Mouse (Mus musculus) neural tube, embryonic 14.5 days (tissue): ENCODE data around the gene Rft1. TPM values are rescaled to one million over a fixed set of nuclear protein-coding genes. Genes with fewer than 3 reads are reported as not detected.
A peak's percentile ranks its signal among the peaks of the same experiment; 100 is the strongest.

ENCODE experiments used
- ATAC-seq: fragments of 200-750 bp; cut with Nextera tagmentation; 2 replicates; pipeline ENCODE4 v1.8.0; 2017; ENCODE audit warnings: low read depth, mild to moderate bottlenecking, moderate TSS enrichment, moderate library complexity
- H3K27ac ChIP-seq: fragments of 300-500 bp; sonication (generic); 2 replicates; pipeline ENCODE4 v1.5.1; 2014; ENCODE audit warnings: low read depth, mild to moderate bottlenecking, control low read depth, low read length, moderate library complexity, mixed read lengths
- H3K27me3 ChIP-seq: fragments of 300-500 bp; sonication (generic); 2 replicates; pipeline ENCODE4 v1.6.1; 2014; ENCODE audit warnings: low read length; ENCODE audit not compliant: control insufficient read depth, insufficient read depth
- H3K36me3 ChIP-seq: fragments of 300-500 bp; sonication (generic); 2 replicates; pipeline ENCODE4 v1.6.1; 2014; ENCODE audit warnings: low read length, mixed read lengths; ENCODE audit not compliant: control insufficient read depth, insufficient read depth
- H3K4me1 ChIP-seq: fragments of 300-500 bp; sonication (generic); 2 replicates; pipeline ENCODE4 v1.6.1; 2014; ENCODE audit warnings: low read length; ENCODE audit not compliant: control insufficient read depth, insufficient read depth
- H3K4me2 ChIP-seq: fragments of 300-500 bp; sonication (generic); 2 replicates; pipeline ENCODE4 v1.6.1; 2014; ENCODE audit warnings: mild to moderate bottlenecking, low read depth, low read length, control low read depth
- H3K4me3 ChIP-seq: fragments of 300-500 bp; sonication (generic); 2 replicates; pipeline ENCODE4 v1.5.1; 2014; ENCODE audit warnings: low read depth, low read length, control low read depth, mixed read lengths
- H3K9ac ChIP-seq: fragments of 300-500 bp; sonication (generic); replicated peaks from 2 replicates; pipeline ENCODE4 v1.6.1; 2014; ENCODE audit warnings: low read depth, mild to moderate bottlenecking, control low read depth, low read length, mixed read lengths
- H3K9me3 ChIP-seq: fragments of 300-500 bp; sonication (generic); 2 replicates; pipeline ENCODE4 v1.6.1; 2016; ENCODE audit warnings: low read length; ENCODE audit not compliant: control insufficient read depth
- WGBS: fragments of 180-500 bp; shearing (Covaris S2); extraction: QIAGEN DNeasy Blood & Tissue Kit; methylation state at CpG from one replicate; pipeline ENCODE4 v1.1.7; 2014; 5-methylcytosine and 5-hydroxymethylcytosine counted together
- polyA plus RNA-seq: library from polyadenylated mRNA; unstranded; fragments of >200 nt; fragmentation: Nextera tagmentation; extraction: Ambion mirVana; gene quantifications from 2 replicates; pipeline ENCODE4 v1.2.1, GENCODE M21; 2014

The Rft1 gene
- 7.6 and 9.1 TPM in 2 replicates for polyA plus RNA-seq

- H3K4me2 ChIP-seq = peak within 1 kb of the TSS; percentile 65
- 3% methylated on average over 38 of the region's 38 CpGs for WGBS
- peaks cover 4% of the 10 kb centered on the region; the same call in 1 of the 2 replicates for H3K4me1 ChIP-seq
- H3K27me3 ChIP-seq = no peaks in the 10 kb centered on the region
- H3K9ac ChIP-seq = peak within 1 kb of the TSS; percentile 95
- H3K4me3 ChIP-seq = peak within 1 kb of the TSS; percentile 92
- ATAC-seq = peak; percentile 94
- H3K36me3 ChIP-seq = no peaks in the 10 kb centered on the region
- H3K27ac ChIP-seq = peak within 1 kb of the TSS; percentile 81
- H3K9me3 ChIP-seq = no peaks in the 10 kb centered on the region
These were observed at the start of gene Rft1 for GRCm38 (mm10) chr14:30653943-30654659. Gene Rft1 (plus strand): TSS chr14:30654360.

GRCm38 (mm10) chr14:30606817-30607216, 47.3 kb upstream of the Rft1 start:
- H3K27me3 ChIP-seq = no peaks in the 10 kb centered on the region
- no peak for ATAC-seq
- no peaks in the 10 kb centered on the region for H3K4me1 ChIP-seq
- no peak overlapping the region for H3K27ac ChIP-seq
- H3K4me2 ChIP-seq = no peak overlapping the region
- H3K4me3 ChIP-seq = no peak overlapping the region
- H3K36me3 ChIP-seq = no peaks in the 10 kb centered on the region
- no peak overlapping the region for H3K9ac ChIP-seq
- H3K9me3 ChIP-seq = no peaks in the 10 kb centered on the region
- WGBS = 94% methylated on average over 5 of the region's 5 CpGs

GRCm38 (mm10) chr14:30607696-30608095, 46.5 kb upstream of the Rft1 start:
- Histone ChIP-seq H3K36me3 (no peaks in the 10 kb centered on the region), H3K4me3 (no peak overlapping the region), H3K4me1 (no peaks in the 10 kb centered on the region), H3K27me3 (no peaks in the 10 kb centered on the region), H3K9me3 (no peaks in the 10 kb centered on the region), H3K9ac (no peak overlapping the region), H3K27ac (no peak overlapping the region), H3K4me2 (no peak overlapping the region)
- 92% methylated on average over 4 of the region's 4 CpGs for WGBS
- no peak for ATAC-seq

GRCm38 (mm10) chr14:30608176-30608575, 46.0 kb upstream of the Rft1 start:
- no peaks in the 10 kb centered on the region for H3K4me1 ChIP-seq
- H3K27me3 ChIP-seq = no peaks in the 10 kb centered on the region
- no peak overlapping the region for H3K4me3 ChIP-seq
- no peaks in the 10 kb centered on the region for H3K36me3 ChIP-seq
- H3K27ac ChIP-seq = no peak overlapping the region
- no peaks in the 10 kb centered on the region for H3K9me3 ChIP-seq
- no peak for ATAC-seq
- H3K4me2 ChIP-seq = no peak overlapping the region
- no peak overlapping the region for H3K9ac ChIP-seq
- 91% methylated on average over 6 of the region's 6 CpGs for WGBS

- Histone ChIP-seq H3K4me2 (no peak overlapping the region), H3K36me3 (no peaks in the 10 kb centered on the region), H3K4me1 (no peaks in the 10 kb centered on the region), H3K27me3 (no peaks in the 10 kb centered on the region), H3K27ac (no peak overlapping the region), H3K9me3 (no peaks in the 10 kb centered on the region), H3K9ac (no peak overlapping the region), H3K4me3 (no peak overlapping the region)
- WGBS = 93% methylated on average over 3 of the region's 3 CpGs
- ATAC-seq = no peak
These were observed 44.7 kb upstream of the Rft1 start for GRCm38 (mm10) chr14:30609499-30609898.

GRCm38 (mm10) chr14:30610304-30610703, 43.9 kb upstream of the Rft1 start:
- no peak overlapping the region for H3K4me2 ChIP-seq
- H3K27ac ChIP-seq = no peak overlapping the region
- H3K4me3 ChIP-seq = no peak overlapping the region
- H3K4me1 ChIP-seq = no peaks in the 10 kb centered on the region
- no peak for ATAC-seq
- H3K9me3 ChIP-seq = no peaks in the 10 kb centered on the region
- H3K27me3 ChIP-seq = no peaks in the 10 kb centered on the region
- 90% methylated on average over 2 of the region's 2 CpGs for WGBS
- no peaks in the 10 kb centered on the region for H3K36me3 ChIP-seq
- H3K9ac ChIP-seq = no peak overlapping the region

- no peak overlapping the region for H3K4me3 ChIP-seq
- no peak overlapping the region for H3K27ac ChIP-seq
- 91% methylated on average over 3 of the region's 3 CpGs for WGBS
- H3K27me3 ChIP-seq = no peaks in the 10 kb centered on the region
- no peak overlapping the region for H3K9ac ChIP-seq
- H3K4me1 ChIP-seq = no peaks in the 10 kb centered on the region
- no peaks in the 10 kb centered on the region for H3K9me3 ChIP-seq
- no peak for ATAC-seq
- no peaks in the 10 kb centered on the region for H3K36me3 ChIP-seq
- H3K4me2 ChIP-seq = no peak overlapping the region
These were observed 43.2 kb upstream of the Rft1 start for GRCm38 (mm10) chr14:30610940-30611339.

- H3K36me3 ChIP-seq = no peaks in the 10 kb centered on the region
- WGBS = 18% methylated on average over 7 of the region's 7 CpGs
These were observed 41.6 kb upstream of the Rft1 start for GRCm38 (mm10) chr14:30612523-30612922.

GRCm38 (mm10) chr14:30612962-30613715, 41.0 kb upstream of the Rft1 start:
- no peak for ATAC-seq
- H3K9ac ChIP-seq = no peak overlapping the region
- whole genome bisulfite sequencing = 93% methylated on average over 2 of the region's 2 CpGs
- no peak overlapping the region for H3K4me2 ChIP-seq
- no peak overlapping the region for H3K27ac ChIP-seq
- no peaks in the 10 kb centered on the region for H3K9me3 ChIP-seq
- no peak overlapping the region for H3K4me3 ChIP-seq
- H3K4me1 ChIP-seq = no peaks in the 10 kb centered on the region
- H3K36me3 ChIP-seq = no peaks in the 10 kb centered on the region
- no peaks in the 10 kb centered on the region for H3K27me3 ChIP-seq

More at GRCm38 (mm10) chr14:30612523-30612922, 41.6 kb upstream of the Rft1 start:
- no peaks in the 10 kb centered on the region for H3K9me3 ChIP-seq
- no peak overlapping the region for H3K4me3 ChIP-seq
- no peak overlapping the region for H3K4me2 ChIP-seq
- no peak overlapping the region for H3K27ac ChIP-seq
- H3K4me1 ChIP-seq = no peaks in the 10 kb centered on the region
- 0 out of 2 replicates have a peak, but pooled peaks have one; percentile 11 for ATAC-seq
- no peak overlapping the region for H3K9ac ChIP-seq
- no peaks in the 10 kb centered on the region for H3K27me3 ChIP-seq
